Mouse (Mus musculus): ENCODE measurements around the gene Syn3. TPM values are rescaled to one million over a fixed set of nuclear protein-coding genes. Genes with fewer than 3 reads are reported as not detected.
A peak's percentile ranks its signal among the peaks of the same experiment; 100 is the strongest.

Gene Syn3
- polyA plus RNA-seq, 1 experiment from 2014 or later, result 2.1 TPM

DNA sequence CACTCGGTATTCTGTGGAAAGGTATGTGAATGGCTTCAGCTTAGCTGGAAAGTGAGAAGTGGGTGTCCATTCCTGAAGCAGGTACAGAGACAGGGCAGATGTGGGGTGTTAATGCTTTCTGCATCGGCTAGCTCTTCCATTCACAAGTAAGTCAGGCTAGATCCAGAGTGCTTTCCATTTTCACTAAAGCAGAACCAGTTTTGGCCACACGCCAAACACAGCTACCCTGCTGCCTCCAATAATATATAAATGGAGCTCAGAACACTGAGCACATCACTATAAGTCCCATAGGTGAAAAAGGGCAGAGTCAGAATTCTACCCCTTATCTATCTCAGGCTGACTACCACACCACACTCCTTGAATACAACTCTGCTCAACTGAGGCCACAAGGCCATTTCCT lies 69.0 kb downstream of the Syn3 start:
- Histone ChIP-seq H3K4me3 (replicated peaks) (no peak overlapping the region), H3K4me2 (replicated peaks) (no peak overlapping the region), H3K4me1 (replicated peaks) (peaks cover 7% of the 10 kb centered on the region; the same call in 1 of the 2 replicates), H3K9ac (no peak overlapping the region), H3K27me3 (replicated peaks) (no peaks in the 10 kb centered on the region), H3K36me3 (no peaks in the 10 kb centered on the region), H3K9me3 (no peaks in the 10 kb centered on the region), H3K27ac (no peak overlapping the region)
- ATAC-seq, result no peak
- WGBS, result 79% methylated on average over 3 of the region's 3 CpGs

DNA sequence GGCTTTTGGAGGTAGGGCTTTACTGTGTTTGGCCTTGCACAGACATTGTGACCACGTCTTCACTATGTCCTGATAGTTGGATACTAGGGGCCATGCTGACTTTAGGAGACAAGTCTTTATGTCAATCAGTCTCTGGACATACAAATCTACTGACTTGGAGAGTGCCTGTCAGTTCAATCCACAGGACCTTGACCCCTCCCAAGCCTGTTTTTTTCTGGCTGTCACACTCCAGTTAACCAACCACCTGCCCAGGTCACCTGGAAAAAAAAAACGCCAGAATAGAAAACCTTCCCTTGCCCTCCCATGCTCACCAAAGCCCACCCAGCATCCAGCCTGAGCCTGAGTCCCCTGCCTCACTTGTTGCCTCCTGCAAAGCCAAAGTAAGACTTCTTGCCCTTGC lies 70.7 kb downstream of the Syn3 start:
- no peak for ATAC-seq
- Histone ChIP-seq H3K4me1 (replicated peaks) (peaks cover 7% of the 10 kb centered on the region; the same call in 1 of the 2 replicates), H3K9ac (no peak overlapping the region), H3K36me3 (no peaks in the 10 kb centered on the region), H3K27me3 (replicated peaks) (no peaks in the 10 kb centered on the region), H3K9me3 (no peaks in the 10 kb centered on the region), H3K27ac (no peak overlapping the region), H3K4me3 (replicated peaks) (no peak overlapping the region), H3K4me2 (replicated peaks) (no peak overlapping the region)
- 83% methylated on average over 2 of the region's 2 CpGs for WGBS

DNA sequence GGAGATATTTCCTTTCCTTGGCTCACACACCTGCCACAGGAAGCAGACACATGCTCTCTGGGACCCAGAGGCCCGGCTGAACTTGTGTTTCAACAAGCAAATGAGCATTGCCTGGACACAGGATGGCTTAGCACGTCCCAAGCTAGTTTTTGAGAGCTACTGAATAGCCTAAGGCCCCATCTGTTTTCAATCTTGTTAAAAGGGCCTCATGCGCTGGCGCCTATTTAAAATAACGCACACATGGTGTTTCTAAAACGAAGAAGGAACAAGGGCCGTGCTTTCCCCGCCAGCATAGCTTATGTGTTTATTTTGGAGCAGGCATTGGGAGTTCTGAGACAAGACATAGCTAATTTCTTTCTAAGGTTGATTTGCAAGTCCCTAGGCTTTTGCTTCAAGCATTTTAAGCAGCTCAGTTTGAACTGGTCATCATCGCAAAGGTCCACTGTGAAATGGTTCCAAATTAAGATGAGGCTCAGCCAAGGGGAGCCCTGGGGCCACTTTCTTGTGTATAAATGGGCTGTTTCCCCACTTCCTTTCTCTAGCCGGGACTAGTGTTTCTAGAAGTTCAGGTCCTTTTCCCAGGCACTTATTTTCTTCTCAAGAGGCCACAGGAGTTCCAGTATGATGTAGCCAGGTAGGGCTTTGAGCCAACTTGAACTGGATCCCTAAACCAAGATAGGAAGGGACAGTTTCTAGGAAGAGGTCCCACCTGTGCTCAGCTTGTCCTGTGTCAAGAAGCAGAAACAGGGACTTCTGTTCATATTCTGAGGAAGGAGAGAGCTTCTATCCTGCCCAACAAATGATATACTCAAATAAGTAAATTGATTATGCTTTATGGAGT lies 72.8 kb downstream of the Syn3 start:
- Histone ChIP-seq H3K36me3 (no peaks in the 10 kb centered on the region), H3K9ac (no peak overlapping the region), H3K4me3 (replicated peaks) (no peak overlapping the region), H3K27ac (peak overlapping the region; percentile 64), H3K4me1 (replicated peaks) (peaks cover 7% of the 10 kb centered on the region; the same call in 1 of the 2 replicates), H3K9me3 (no peaks in the 10 kb centered on the region), H3K27me3 (replicated peaks) (no peaks in the 10 kb centered on the region), H3K4me2 (replicated peaks) (no peak overlapping the region)
- WGBS, result 33% methylated on average over 10 of the region's 10 CpGs
- peak; percentile 74 for ATAC-seq

DNA sequence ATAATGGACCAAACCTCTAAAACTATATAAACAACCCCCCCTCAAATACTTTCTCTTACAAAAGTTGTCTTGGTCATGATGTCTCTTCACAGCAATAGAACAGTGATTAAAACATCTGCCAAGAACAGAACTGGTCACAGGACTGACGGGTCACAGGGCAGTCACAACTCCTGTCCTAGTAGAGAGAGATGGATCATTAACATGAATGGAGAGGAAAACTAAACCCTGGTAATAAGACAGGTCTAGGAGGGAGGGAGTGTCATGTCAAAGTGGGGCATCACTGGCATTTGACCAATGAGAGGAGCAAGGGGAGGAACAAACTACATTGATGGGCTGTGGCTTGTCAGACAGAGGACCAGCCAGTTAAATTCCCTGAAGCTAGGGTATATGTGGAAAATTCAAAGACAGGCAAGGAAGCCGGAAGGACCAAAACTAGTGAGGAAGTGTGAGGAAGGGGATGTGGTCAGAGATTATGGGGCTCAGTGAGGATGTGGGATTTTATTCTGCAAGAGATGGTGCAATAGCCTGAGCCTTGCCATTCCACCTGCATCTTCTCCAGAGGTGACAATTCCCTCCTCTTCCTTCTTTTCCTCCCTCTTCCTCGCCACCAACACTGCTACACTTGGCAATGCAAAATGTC lies 76.8 kb downstream of the Syn3 start:
- no peaks in the 10 kb centered on the region for H3K9me3 ChIP-seq
- no peak overlapping the region for H3K27ac ChIP-seq
- no peak overlapping the region for H3K4me3 ChIP-seq (replicated peaks)
- 89% methylated on average over 3 of the region's 3 CpGs for WGBS
- H3K9ac ChIP-seq, result no peak overlapping the region
- peaks cover 7% of the 10 kb centered on the region; the same call in 1 of the 2 replicates for H3K4me1 ChIP-seq (replicated peaks)
- no peaks in the 10 kb centered on the region for H3K36me3 ChIP-seq
- ATAC-seq, result no peak
- H3K27me3 ChIP-seq (replicated peaks), result no peaks in the 10 kb centered on the region
- no peak overlapping the region for H3K4me2 ChIP-seq (replicated peaks)

DNA sequence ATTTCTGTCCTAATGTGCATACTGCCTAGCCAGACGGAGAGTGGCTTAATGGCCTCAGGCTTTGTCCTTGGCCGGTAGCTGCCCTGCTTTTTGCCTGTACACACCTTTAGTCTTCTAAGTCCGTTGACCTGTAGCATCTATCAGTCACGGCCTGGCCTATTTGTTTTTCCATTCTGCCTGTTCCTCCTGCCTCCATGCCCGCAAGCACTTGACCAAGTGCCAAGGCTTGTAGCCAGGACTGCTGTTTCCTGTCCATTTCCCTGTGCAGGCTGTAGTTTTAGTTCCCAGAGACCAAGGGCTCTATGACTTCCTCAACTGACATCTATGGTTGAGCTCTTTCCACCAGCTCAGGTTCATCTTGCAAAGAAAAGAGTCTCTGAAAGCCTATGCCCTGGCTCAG lies 79.8 kb downstream of the Syn3 start:
- Histone ChIP-seq H3K9me3 (no peaks in the 10 kb centered on the region), H3K27me3 (replicated peaks) (no peaks in the 10 kb centered on the region), H3K4me1 (replicated peaks) (no peaks in the 10 kb centered on the region), H3K4me2 (replicated peaks) (no peak overlapping the region), H3K9ac (no peak overlapping the region), H3K36me3 (no peaks in the 10 kb centered on the region), H3K4me3 (replicated peaks) (no peak overlapping the region), H3K27ac (no peak overlapping the region)
- WGBS, result 83% methylated on average over 5 of the region's 5 CpGs
- ATAC-seq, result no peak

DNA sequence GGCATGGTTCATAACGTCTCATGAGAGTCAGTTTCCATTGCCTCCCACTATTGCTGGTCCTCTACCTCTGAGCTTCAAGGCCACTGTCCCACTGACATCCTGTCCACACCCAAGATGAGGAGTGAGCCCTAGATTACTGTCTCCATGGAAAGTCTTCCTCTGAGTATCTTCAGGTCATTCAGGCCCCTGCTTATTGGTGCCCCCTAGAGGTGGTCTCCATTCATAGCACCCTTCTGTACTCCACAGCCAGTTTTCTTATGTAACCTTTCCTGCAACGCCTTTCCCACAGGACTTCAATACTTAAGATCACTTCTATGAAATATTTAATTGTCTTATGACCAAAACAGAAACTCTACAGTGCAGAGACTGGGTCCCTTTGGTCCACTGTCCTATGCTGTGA lies 80.4 kb downstream of the Syn3 start:
- no peak for ATAC-seq
- no peaks in the 10 kb centered on the region for H3K27me3 ChIP-seq (replicated peaks)
- WGBS, result 71% methylated on average over 2 of the region's 2 CpGs

DNA sequence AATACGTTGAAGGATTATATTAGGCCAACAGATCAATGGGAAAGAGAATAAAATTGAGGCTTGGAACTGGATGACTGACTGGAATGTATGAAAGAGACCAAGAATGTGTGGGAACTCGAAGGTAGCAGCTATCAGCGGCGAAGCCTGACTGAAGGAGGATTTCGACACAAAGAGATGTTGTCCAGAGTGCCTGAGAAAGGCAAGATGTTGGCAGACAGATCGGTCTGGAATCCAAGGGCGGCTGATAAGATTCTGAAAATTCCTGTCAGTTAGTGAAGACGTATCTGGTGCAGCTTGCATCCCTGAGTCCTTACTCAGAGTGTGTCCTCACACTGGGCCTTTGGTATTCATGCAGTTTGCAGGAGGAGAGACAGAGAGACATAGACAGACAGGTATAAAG lies 81.9 kb downstream of the Syn3 start:
- H3K9ac ChIP-seq, result no peak overlapping the region
- no peaks in the 10 kb centered on the region for H3K27me3 ChIP-seq (replicated peaks)
- H3K4me2 ChIP-seq (replicated peaks), result no peak overlapping the region
- WGBS, result 64% methylated on average over 8 of the region's 8 CpGs
- H3K36me3 ChIP-seq, result no peaks in the 10 kb centered on the region
- no peaks in the 10 kb centered on the region for H3K4me1 ChIP-seq (replicated peaks)
- H3K27ac ChIP-seq, result no peak overlapping the region
- ATAC-seq, result no peak
- H3K9me3 ChIP-seq, result no peaks in the 10 kb centered on the region
- H3K4me3 ChIP-seq (replicated peaks), result no peak overlapping the region

More for the DNA sequence above, 80.4 kb downstream of the Syn3 start:
- H3K4me1 ChIP-seq (replicated peaks), result no peaks in the 10 kb centered on the region
- no peak overlapping the region for H3K4me2 ChIP-seq (replicated peaks)
- no peak overlapping the region for H3K9ac ChIP-seq
- H3K9me3 ChIP-seq, result no peaks in the 10 kb centered on the region
- no peak overlapping the region for H3K4me3 ChIP-seq (replicated peaks)
- H3K36me3 ChIP-seq, result no peaks in the 10 kb centered on the region
- H3K27ac ChIP-seq, result no peak overlapping the region

DNA sequence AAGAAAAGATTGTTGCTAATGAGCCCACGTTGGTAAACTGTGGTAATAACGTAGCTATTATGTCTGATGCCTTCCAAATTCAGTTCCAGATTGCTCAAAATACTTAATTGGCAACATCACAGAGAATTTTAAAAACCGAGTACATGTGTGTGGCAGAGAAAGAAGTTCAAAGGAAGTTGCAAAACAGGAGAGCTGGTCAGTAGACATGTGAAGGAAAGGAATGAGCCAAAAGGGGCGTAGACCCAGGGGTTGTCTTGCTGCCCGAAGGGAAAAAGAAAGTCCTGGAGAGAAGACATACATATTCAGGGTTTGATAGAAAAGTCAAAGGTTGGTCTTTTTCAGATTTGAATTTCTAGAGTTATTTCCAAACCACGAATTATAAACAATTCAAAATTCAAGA lies 87.8 kb downstream of the Syn3 start:
- H3K9ac ChIP-seq, result no peak overlapping the region
- 85% methylated on average over 6 of the region's 6 CpGs for whole genome bisulfite sequencing
- H3K4me2 ChIP-seq (replicated peaks), result no peak overlapping the region
- no peak for ATAC-seq
- no peaks in the 10 kb centered on the region for H3K9me3 ChIP-seq
- no peak overlapping the region for H3K27ac ChIP-seq
- H3K27me3 ChIP-seq (replicated peaks), result no peaks in the 10 kb centered on the region
- H3K36me3 ChIP-seq, result no peaks in the 10 kb centered on the region
- H3K4me3 ChIP-seq (replicated peaks), result no peak overlapping the region
- H3K4me1 ChIP-seq (replicated peaks), result no peaks in the 10 kb centered on the region

DNA sequence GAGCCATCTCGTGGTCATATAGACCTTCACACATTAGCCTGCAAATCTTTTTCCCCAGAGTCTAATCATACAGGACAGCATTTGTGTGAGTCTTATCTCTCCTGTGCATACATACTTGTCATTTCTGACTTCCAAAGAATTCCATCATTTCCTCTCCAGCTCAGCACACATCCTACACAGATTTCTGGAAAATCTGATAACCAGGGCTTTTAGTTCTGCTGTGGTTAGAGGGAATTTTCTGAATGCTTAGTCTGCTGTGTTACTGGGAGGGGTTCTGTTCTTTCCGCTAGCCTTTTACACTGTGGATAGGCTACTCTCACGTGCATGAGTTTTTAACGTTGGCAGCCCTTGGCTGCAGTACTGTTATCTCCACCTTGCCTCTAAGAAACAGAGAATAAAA lies 91.7 kb downstream of the Syn3 start:
- H3K4me3 ChIP-seq (replicated peaks), result no peak overlapping the region
- H3K27me3 ChIP-seq (replicated peaks), result no peaks in the 10 kb centered on the region
- H3K9me3 ChIP-seq, result no peaks in the 10 kb centered on the region
- no peak overlapping the region for H3K9ac ChIP-seq
- no peak overlapping the region for H3K27ac ChIP-seq
- no peak for ATAC-seq
- 61% methylated on average over 4 of the region's 4 CpGs for WGBS
- no peaks in the 10 kb centered on the region for H3K36me3 ChIP-seq
- H3K4me2 ChIP-seq (replicated peaks), result no peak overlapping the region
- no peaks in the 10 kb centered on the region for H3K4me1 ChIP-seq (replicated peaks)

DNA sequence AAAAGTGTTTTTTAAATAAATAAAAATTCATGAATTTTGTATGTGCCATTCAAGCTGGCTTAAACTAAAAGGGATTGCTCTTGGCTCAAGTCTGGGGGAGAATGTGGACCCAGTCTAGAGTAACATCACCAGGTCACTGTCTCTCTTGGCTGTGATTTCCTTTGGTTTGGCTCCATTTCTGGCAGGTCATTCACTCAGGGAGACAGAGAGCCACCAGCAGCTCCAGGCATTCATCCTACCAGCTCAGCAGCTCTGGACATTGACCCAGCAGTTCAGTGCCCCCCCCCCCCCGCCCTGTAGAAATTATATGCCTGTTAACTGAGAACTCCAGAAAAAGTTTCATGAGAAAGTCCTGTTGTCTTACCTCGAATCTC lies 100.4 kb downstream of the Syn3 start:
- no peaks in the 10 kb centered on the region for H3K36me3 ChIP-seq
- WGBS, result 69% methylated on average over 2 of the region's 2 CpGs
- no peak for ATAC-seq
- H3K27me3 ChIP-seq (replicated peaks), result no peaks in the 10 kb centered on the region
- H3K27ac ChIP-seq, result no peak overlapping the region
- H3K4me3 ChIP-seq (replicated peaks), result no peak overlapping the region
- H3K4me2 ChIP-seq (replicated peaks), result no peak overlapping the region
- H3K9me3 ChIP-seq, result no peaks in the 10 kb centered on the region
- no peaks in the 10 kb centered on the region for H3K4me1 ChIP-seq (replicated peaks)
- no peak overlapping the region for H3K9ac ChIP-seq

DNA sequence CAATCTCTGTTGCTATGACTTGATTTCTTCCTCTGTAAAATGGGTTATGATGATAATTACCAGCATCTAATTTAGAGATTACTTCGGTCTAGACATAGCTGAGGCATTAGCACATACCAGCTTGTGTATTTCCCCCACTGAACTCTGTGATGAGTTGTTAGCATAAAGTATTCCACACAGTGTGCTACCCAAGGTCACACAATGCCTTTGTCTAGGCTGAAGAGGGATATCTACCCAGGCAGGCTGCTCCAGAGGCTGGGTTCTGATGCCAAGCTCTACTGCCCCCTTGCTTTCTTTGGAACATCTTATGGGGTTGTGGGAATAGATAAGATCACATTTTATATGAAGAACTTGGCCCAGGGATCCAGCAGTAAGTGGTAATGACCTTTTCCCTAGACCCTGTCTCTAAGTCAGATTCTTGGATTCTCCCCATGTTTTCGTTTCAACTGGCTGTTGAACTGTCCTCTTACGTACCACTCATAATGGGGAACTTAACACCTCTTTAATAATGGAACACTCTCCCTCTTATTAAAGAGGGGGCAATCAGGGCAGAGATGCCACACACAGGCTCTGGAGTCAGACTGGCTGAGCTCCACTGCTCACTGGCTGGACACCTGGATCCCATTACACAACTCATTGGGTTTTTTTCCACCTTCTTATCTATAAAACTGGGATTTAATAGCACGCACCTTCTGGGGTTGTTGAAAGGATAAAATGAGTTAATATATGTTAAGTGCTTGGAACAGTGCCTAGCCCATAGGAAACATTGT lies 100.9 kb downstream of the Syn3 start:
- no peaks in the 10 kb centered on the region for H3K27me3 ChIP-seq (replicated peaks)
- H3K9ac ChIP-seq, result no peak overlapping the region
- no peak overlapping the region for H3K4me3 ChIP-seq (replicated peaks)
- H3K4me1 ChIP-seq (replicated peaks), result no peaks in the 10 kb centered on the region
- no peaks in the 10 kb centered on the region for H3K9me3 ChIP-seq
- no peak for ATAC-seq
- no peak overlapping the region for H3K4me2 ChIP-seq (replicated peaks)
- no peaks in the 10 kb centered on the region for H3K36me3 ChIP-seq
- 78% methylated on average over 4 of the region's 4 CpGs for WGBS
- no peak overlapping the region for H3K27ac ChIP-seq

DNA sequence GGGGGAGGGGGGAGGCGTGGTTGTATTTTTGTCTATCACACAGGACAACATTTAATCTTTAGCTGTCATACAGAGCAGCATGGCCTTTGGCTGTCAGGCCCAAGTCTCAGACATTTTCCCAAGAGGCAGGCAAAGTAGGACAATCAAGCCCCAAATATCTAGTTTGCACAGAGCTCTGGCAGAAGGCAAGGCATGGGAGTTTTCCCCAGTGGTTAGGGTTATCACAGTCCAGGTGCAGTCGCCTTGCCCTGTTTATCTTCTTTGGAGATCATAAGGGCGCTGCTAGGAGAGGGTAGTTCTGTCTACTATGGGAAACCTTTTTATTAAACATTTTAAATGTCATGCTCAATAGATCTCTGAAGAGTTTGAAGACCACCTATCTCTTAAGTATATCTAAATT lies 106.3 kb downstream of the Syn3 start:
- ATAC-seq, result no peak
- no peak overlapping the region for H3K9ac ChIP-seq
- H3K36me3 ChIP-seq, result no peaks in the 10 kb centered on the region
- WGBS, result 79% methylated on average over 3 of the region's 3 CpGs
- no peak overlapping the region for H3K4me3 ChIP-seq (replicated peaks)
- no peaks in the 10 kb centered on the region for H3K27me3 ChIP-seq (replicated peaks)
- H3K4me2 ChIP-seq (replicated peaks), result no peak overlapping the region
- no peaks in the 10 kb centered on the region for H3K9me3 ChIP-seq
- 0 out of 2 replicates have a peak, but pooled peaks cover 3% of the 10 kb centered on the region for H3K4me1 ChIP-seq (replicated peaks)
- H3K27ac ChIP-seq, result no peak overlapping the region
